Mouse (Mus musculus) small intestine, adult 2 months (tissue): Measurements from ENCODE around the gene Zfp790.

Experiments used
- CTCF ChIP-seq: fragments of 200-500 bp; IDR thresholded peaks from 2 replicates; pipeline ENCODE4 v1.5.1; 2012; ENCODE audit warnings: low read depth, mild to moderate bottlenecking, control low read depth, inconsistent platforms, low read length, moderate library complexity, mixed read lengths; ENCODE audit not compliant: insufficient replicate concordance, insufficient read length; ENCODE audit errors: extremely low read depth
- POLR2A ChIP-seq: fragments of 200-500 bp; IDR thresholded peaks from 2 replicates; pipeline ENCODE4 v1.6.1; 2012; ENCODE audit warnings: low read depth, mild to moderate bottlenecking, control low read depth, inconsistent platforms, low read length, moderate library complexity

DNA sequence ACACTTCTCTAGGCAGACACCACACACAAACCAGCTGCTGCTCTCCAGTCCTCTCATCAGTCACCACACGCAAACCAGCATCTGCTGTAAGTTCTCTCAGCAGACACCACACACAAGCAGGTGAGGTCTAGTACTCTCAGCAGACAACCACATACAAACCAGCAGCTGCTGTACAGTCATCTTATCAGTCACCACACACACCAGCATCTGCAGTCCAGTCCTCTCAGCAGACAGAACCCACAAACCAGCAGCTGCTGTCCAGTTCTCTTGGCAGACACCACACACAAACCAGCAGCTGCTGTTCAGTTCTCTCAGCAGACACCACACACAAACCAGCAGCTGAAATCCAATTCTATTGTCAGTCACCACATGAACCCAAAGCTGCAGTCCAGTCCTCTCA lies 20.9 kb downstream of the Zfp790 start:
- TF ChIP-seq CTCF, result no peak
- TF ChIP-seq POLR2A, result no peak
